Mouse (Mus musculus) thymus, postnatal 25 days (tissue): ENCODE results near the gene H2-T3.
A peak's percentile ranks its signal among the peaks of the same experiment; 100 is the strongest.
"Not testable (repeated sequence)": the region's sequence is repeated elsewhere in the genome, so short reads cannot be mapped to it uniquely, and the experiment has no call there.

Source experiments
- DNase-seq: peaks from one replicate; pipeline ENCODE4 v3.0.0; 2022

The H2-T3 gene

DNA sequence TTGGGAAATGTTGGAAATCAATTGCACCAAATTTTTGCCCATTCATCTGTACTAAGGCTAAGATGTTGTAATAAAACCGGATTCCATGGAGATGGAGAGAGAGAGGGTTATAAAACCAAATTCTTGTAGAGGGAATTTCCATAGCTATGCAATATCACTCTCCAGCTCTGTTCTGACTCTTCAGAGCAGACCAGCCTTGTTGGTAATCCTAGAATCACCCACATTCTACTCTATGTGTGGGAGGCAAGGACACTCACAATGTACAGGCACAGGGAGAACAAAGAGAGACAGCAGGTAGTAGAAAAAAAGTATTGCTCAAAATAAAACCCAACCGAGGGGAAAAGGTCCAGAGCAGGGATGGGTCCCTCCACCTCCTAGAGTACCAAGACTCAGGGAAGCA, 14.0 kb downstream of the H2-T3 start:
- not testable (repeated sequence) for DNase-seq

DNA sequence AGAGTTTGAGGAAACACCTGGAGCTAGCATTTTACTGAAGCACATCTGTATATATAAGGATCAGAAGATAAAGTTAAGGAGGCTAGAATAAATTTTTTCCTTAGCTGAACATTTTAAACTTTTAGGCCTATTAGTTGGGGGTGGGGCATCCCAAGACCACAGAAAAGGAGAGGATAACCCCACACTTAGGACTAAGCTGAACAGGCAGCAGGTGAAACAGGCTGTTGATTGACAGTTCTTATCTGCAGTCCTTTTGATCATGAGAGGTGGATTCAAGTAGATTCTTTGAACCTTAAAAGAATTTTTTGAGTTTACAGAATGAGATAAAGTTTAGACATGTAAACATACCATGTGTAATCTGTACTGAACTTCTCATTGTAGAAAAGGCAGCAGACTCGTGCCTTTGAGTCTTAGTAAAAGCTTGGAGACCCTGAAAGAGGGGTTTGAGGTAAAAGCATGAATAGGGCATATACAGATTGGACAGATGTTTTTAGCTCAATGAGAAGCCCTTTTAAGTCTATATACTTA, 19.7 kb downstream of the H2-T3 start:
- no peak for DNase-seq

DNA sequence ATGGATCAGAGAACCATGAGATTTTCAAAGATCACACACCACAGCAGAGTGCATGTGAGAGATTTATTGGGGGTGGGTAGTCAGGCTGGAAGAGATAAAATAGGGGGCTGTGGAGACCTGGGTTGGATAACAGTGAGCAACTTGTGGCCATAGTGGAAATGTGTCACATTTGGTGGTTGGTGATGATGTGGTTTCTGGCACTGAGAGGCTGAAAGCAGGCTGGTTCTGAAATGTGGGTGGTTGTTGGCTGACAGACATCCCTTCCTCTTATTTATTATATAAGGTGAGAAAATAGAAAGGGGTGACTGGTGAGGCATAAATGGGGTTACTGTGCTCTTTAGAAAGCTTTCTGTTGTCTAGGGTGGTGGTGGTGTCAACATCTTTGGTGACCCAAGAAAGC, 20.3 kb downstream of the H2-T3 start:
- DNase-seq = no peak

DNA sequence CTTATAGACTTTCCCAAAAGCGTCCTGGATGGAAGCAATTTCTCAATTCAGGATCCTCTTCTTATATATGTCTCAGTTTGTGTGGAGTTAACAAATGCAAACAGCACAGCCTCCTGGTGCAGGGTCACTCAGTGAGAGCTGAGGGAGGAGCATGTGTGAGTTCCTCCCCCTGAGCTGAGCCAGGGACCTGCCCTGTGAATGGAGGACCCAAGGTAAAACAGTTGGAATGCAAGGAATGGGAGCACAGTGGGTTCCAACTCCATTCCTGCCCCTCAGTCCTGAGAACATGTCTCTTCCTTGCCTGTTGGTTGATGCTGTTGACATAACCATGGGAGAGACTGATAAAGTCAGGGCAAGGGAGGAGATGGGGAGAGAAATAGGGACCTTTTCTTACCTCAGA, 21.0 kb downstream of the H2-T3 start:
- DNase-seq = not testable (repeated sequence)

DNA sequence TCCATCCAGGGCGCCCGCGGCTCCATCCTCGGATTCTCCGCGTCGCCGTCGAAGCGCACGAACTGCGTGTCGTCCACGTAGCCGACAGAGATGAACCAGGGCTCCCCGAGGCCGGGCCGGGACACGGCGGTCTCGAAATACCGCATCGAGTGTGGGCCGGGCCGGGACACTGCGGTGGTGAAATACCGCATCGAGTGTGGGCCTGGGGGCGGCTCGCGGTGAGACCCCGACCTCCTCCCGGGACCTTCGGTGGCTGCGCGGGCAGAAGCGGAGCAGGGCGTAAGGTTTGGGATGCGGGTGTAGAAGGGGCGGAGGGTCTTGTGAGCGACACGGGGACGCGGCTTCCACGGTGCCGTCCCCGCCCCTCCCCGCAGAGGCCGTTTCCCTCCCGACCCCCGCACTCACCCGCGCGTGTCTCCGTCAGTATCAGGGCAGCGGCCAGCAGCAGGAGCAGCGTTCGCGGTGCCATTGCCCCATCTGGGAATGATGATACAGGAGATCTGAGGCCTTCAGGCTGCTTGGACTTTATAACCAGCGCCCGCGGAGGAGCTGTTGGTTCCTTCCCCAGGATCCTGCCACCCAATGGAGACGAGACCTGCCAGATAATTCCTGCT, 21.9 kb downstream of the H2-T3 start, which contains the start of gene Gm8909:
Gm8909 (minus strand) TSS at position 499 of the 614 bp plus-strand sequence.
- DNase-seq = peak; percentile 36

DNA sequence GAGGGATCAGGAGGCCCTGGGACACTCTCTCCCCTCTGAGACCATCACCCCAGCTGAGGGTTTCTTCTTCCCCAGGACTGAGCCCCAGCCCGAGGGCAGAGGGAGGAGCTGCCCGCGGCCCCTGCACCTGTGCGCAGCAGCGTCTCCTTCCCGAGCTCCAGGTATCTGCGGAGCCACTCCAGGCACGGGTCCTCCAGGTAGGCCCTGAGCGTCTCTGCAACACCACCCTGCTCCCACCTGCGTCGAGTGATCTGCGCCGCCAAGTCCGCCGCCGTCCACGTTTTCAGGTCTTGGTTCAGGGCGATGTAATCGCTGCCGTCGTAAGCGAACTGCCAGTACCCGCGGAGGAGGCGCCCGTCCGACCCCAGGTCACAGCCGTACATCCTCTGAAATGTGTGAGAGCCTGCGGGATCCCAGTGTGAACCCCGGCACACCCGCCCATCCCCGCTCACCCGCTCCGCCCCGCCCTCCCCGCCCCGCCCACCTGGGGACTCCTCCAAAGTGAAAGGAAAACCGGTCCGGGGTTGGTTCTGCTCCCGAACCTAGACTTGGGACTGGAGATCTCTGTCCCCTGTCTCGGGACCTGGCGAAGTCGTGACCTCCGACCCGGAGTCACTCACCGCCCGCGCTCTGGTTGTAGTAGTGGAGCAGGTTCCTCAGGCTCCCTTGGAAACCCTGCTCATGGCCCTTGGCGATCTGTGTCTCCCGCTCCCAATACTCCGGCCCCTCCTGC, 22.6 kb downstream of the H2-T3 start:
- DNase-seq = peak; percentile 40

DNA sequence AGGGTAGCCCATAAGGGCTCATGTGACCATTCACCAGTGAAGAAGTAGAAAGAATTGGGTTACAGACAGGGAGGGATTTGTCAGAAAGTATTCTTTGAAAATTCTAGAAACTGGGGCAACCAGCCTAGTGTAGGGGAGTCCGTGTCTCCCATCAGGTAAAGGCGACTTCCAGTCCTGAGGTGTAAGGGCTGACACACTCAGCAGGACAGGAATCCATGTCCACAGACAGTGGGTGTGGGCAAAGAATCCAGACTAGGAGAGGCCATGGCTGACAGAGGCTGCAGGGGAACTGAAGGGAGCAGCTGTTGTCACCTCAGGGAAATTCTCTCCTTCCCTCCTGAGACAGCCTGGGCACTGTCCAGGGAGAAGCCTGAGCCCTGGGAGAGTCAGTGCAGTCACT, 23.2 kb downstream of the H2-T3 start:
- not testable (repeated sequence) for DNase-seq

DNA sequence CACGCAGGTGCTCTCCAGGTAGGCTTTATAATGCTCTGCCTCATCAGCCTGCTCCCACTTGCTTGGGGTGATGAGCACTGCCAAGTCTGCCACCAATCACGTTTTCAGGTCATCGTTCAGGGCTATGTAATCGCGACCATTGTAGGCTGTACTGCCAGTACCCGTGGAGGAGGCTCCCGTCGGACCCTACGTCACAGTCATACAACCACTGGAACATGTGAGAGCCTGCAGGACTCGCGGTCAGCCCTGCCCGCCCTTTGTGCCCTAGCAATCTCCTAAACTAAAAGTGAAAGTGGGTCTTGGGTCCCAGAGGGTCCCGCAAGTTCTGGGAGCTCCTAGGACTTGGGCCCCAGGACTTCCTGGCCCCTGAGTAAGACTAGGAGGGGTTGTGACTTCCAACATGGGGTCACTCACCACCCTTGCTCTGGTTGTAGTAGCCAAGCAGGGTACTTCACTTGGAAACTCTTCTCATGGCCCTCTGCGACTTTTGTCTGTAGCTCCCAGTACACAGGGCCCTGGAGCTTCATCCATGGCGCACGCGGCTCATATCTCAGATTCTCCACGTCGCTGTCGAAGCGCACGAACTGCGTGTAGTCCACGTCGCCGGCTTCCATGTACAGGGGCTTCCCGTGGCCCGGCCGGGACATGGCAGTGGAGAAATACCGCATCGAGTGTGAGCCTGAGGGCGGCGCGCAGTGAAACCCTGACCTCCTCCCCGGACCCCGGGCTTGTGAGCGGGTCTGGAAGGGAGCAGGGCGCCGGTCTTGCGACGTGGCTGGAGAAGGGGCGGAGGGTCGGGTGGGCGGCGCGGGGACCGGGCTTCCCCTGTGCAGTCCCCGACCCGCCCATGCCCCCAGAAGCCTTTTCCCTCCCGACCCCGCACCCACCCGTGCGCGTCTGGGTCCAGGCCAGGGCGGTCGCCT, 28.7 kb downstream of the H2-T3 start:
- DNase-seq = no peak

DNA sequence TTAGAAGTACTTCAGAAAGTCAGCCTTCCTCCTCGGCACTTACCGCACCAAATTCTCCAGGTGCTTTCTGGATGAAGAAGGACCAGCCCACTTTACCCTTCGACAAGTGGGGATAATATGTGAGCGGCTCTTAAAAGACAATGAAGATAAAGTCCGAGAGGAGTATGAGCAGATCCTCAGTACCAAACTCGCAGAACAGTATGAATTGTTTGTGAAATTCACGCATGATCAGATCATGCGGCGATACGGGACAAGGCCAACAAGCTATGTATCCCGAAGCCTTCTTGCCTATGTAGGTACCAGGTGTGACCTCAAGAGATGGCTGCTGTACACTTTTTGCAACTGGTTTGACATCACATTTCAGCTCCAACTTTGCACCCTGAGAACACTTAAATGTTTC, 31.8 kb downstream of the H2-T3 start:
- not testable (repeated sequence) for DNase-seq

DNA sequence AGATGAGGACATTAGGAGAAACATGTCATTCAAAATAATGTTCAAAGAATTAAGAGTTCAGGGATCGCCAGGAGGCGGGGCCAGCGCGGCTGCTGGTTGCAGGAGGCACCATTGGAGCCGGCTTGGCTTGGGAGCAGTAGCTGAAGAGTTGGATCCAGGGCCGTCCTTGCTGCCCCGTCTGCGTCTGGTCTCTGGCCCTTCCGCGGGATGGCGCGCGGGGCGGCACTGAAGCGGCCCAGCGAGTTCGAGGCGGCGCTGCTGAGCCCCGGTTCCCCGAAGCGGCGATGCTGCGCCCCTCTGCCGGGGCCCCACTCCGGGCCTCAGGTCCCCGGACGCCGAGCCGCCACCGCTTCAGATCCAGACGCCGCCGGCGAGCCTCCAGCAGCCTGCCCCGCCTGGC, 32.3 kb downstream of the H2-T3 start:
- peak; percentile 41 for DNase-seq

DNA sequence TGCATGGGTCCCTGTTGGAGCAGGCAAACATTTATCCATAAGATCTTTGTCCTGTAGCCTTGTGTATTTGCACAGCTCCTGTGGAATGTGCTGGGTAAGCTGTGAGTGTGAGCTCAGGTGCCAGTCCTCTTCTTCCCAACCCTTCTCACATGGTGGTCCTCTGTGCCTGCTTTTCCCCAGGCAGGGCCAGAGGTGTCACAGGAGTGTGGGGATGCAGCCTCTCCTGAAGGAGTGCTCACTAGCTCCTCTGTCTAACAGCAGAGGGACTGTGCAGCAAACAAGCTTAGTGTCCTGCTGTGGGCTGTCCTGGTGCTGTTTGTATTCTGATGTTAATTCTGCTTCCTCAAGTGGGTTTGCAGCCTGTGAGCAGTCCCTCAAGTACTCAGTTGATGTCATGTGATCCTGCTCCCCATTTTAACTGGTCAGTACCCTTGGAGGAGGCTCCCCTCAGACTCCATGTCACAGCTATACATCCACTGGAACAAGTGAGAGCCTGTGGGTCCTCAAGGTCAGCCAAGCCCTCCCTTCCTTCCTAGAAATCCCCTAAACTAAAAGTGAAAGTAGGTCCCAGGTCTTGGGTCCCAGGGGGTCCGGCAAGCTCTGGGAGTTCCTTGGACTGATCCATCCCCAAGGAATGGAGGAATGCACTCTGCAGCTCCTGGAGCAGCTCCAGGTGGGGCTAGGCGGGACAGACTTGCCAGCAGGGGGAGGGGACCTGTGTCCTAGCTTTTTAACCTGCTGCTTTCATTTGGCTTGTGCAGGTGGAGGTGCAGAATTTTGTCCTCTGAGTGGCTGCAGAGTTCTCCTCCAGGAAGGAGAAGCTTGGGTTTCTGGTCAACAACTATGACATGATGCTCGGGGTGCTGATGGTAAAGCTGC, 35.6 kb downstream of the H2-T3 start:
- DNase-seq = no peak

DNA sequence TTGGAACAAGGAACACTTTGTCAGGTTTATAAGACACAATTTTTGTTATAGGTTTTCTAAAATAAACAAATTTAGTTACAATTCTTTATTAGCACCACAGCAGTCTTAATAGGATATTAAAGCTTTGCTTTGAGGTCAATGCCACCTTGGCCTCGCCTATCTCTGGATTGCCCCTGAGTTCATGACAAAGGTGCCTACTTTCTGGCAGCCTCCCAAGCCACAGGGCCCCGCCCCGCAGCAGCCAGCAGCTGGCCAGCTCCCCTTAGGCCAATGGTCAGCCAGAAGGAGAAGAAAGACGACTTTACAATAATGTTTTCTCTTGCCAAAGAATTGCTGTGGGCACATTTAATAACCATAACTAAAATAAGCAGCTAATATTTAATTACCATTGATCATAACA, 38.9 kb downstream of the H2-T3 start:
- DNase-seq = not testable (repeated sequence)

DNA sequence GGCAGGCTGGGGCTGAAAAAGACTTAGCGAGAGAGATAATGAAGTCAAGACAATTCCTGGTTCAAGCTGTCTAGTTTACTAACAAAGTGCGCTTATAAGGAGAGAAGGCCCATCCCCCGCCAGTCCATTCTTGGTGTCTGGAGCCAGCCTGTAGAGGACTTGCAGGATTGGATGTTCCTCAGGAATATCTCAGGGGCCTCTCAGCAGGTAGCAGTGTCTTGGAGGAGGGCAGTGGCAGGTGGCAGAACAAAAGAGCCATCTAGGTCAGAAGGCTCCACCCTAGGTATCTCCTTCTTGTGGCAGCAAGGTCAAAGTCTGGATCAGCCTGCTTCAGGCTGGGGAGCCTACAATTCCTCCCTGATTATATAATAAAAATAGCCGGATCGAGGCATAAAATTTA, 41.6 kb downstream of the H2-T3 start:
- not testable (repeated sequence) for DNase-seq

DNA sequence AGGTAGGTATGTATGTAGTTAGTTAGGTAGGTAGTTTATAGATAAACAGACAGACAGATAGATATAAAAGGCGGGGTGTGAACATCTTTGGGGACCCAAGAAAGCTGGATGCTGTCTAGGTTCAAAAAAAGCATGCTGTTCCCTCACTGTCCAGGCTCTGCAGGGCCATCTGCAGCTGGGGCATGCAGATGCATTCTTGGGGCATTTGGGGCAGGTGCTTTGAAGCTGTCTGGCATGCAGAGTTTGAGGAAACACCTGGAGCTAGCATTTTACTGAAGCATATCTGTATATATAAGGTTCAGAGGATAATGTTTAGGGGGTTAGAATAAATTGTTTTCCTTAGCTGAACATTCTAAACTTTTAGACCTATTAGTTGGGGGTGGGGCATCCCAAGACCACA, 43.1 kb downstream of the H2-T3 start:
- DNase-seq = peak; percentile 59

DNA sequence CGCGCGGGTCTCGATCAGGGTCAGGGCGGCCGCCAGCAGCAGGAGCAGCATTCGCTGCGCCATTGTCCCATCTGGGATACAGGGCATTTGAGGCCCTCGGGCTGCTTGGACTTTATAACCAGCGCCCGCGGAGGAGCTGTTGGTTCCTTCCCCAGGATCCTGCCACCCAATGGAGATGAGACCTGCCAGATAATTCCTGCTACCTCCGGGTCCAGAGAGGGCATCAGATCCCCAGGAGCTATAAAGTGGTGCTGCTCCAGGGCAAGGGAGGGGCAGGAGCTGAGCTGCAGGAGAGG, 44.3 kb downstream of the H2-T3 start:
- not testable (repeated sequence) for DNase-seq

DNA sequence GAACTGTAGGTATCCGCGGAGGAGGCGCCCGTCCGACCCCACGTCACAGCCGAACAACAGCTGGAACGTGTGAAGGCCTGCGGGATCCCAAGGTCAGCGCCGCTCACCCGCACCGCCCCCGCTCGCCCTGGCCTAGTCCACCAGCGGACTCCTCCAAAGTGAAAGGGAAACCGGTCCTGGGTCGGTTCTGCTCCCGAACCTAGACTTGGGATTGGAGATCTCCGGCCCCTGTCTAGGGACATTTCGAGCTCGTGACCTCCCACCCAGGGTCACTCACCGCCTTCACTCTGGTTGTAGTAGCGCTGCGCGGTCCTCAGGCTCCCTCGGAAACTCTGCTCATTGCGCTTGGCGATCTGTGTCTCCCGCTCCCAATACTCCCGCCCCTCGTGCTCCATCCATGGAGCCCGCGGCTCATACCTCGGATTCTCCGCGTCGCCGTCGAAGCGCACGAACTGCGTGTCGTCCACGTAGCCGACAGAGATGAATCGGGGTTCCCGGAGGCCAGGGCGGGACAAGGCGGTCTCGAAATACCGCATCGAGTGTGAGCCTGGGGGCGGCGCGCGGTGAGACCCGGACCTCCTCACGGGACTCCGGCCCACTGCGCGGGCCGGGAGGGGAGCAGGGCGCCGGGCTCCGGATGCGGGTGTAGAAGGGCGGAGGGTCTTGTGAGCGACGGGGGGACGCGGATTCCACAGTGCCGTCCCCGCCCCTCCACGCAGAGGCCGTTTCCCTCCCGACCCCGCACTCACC, 44.8 kb downstream of the H2-T3 start:
- peak; percentile 63 for DNase-seq

DNA sequence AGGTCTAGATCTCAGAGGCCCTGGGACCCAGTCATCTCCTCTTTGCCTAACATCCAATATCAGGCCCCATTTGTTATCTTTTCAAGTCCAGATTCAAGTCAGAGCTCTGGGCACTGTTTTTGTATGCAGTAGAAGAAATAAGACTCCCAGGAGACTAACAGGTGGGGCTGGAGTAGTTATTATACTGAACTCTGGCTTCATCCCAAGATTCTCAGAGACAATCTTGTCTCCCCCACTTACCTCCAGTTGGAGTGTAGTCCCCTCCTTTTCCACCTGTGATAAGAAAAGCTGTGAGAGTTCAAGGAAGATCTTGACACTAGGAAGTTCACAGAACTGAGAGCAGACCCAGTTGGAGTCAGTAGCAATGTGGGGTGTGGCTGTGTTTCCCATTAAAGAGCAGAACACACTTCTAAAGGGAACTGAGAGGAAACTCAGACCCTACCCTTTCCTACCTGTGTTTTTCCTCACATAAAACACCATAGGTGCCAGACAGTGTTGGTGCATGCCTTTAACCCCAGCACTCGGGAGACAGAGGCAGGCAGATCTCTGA, 53.7 kb downstream of the H2-T3 start:
- not testable (repeated sequence) for DNase-seq
